In genomic region chr7:144284241-144285065, GRCm38 (mm10) we compare ENCODE assay signal across 8 mouse cellular contexts.
DNase-seq lines count a peak whose midpoint lies in the region; ATAC-seq and TF ChIP-seq lines count a peak whose summit lies in the region.

No protein-coding gene starts in this region.

- peak overlapping the region; percentile 56 for H3K4me2 ChIP-seq in kidney, postnatal 0 days (ENCODE audit: low read length)
- peak overlapping the region; percentile 58 for H3K4me2 ChIP-seq in heart, embryonic 16.5 days (ENCODE audit: low read depth, low read length)
- peak overlapping the region; percentile 90 for H3K4me2 ChIP-seq in neural tube, embryonic 12.5 days (replicated peaks)

- H3K27me3 ChIP-seq in kidney, postnatal 0 days (ENCODE audit: insufficient read depth, low read length) = no peaks in the 10 kb centered on the region
- H3K27me3 ChIP-seq in heart, embryonic 16.5 days (ENCODE audit: control insufficient read depth, insufficient read depth, low read length) = peaks cover 39% of the 10 kb centered on the region
- H3K27me3 ChIP-seq in neural tube, embryonic 12.5 days (replicated peaks) = 0 out of 2 replicates have a peak, but pooled peaks cover 3% of the 10 kb centered on the region

- H3K27ac ChIP-seq in kidney, postnatal 0 days = no peak overlapping the region
- no peak overlapping the region for H3K27ac ChIP-seq in heart, embryonic 16.5 days (ENCODE audit: low read length)
- peak overlapping the region; percentile 90 for H3K27ac ChIP-seq in neural tube, embryonic 12.5 days

- 3% methylated on average over 44 of the region's 45 CpGs for WGBS in kidney, postnatal 0 days
- 2% methylated on average over 42 of the region's 45 CpGs for WGBS in heart, embryonic 16.5 days
- under 1% methylated on average over 45 of the region's 45 CpGs for WGBS in neural tube, embryonic 12.5 days

- DNase-seq in kidney, postnatal 0 days (ENCODE audit: low spot score) = peak; percentile 38
- no peak for DNase-seq in kidney, postnatal 14 days
- peak; percentile 69 for DNase-seq in embryo, embryonic 9.5 days (ENCODE audit: extremely low spot score)
- peak; percentile 72 to 82 for DNase-seq in left cerebral cortex, postnatal 25 days (ENCODE audit: low spot score in 2 of 2)
- DNase-seq in thymus, adult 18-20 months = no peak
- DNase-seq in spleen, postnatal 10 days (ENCODE audit: low spot score in 2 of 2) = no peak

- H3K4me3 ChIP-seq in kidney, postnatal 0 days (replicated peaks; ENCODE audit: low read depth, low read length) = peak overlapping the region; percentile 22; the same call in 1 of the 2 replicates
- peak overlapping the region; percentile 34 for H3K4me3 ChIP-seq in heart, embryonic 16.5 days (ENCODE audit: low read length)
- H3K4me3 ChIP-seq in neural tube, embryonic 12.5 days = peak overlapping the region; percentile 54

- no peaks in the 10 kb centered on the region; the same call in 1 of the 2 replicates for H3K4me1 ChIP-seq in kidney, postnatal 0 days (replicated peaks; ENCODE audit: insufficient read depth, low read length)
- H3K4me1 ChIP-seq in heart, embryonic 16.5 days (ENCODE audit: control insufficient read depth, insufficient read depth, low read length) = no peaks in the 10 kb centered on the region
- H3K4me1 ChIP-seq in neural tube, embryonic 12.5 days = peaks cover 53% of the 10 kb centered on the region

- H3K9me3 ChIP-seq in kidney, postnatal 0 days (replicated peaks; ENCODE audit: low read length) = no peaks in the 10 kb centered on the region
- no peaks in the 10 kb centered on the region for H3K9me3 ChIP-seq in heart, embryonic 16.5 days (replicated peaks; ENCODE audit: control insufficient read depth, low read length)
- no peaks in the 10 kb centered on the region for H3K9me3 ChIP-seq in neural tube, embryonic 12.5 days

- intact Hi-C loops in left cerebral cortex, postnatal 25 days (cut with DNase I) = loop anchor here (1.0 to 5.0 kb wide), 4 partner anchors 16 to 47 kb away; no protein-coding TSS in a partner anchor

- 0 out of 2 replicates have a peak overlapping the region, but pooled peaks have one; percentile 23 for H3K9ac ChIP-seq in kidney, postnatal 0 days (ENCODE audit: low read depth, low read length)
- H3K9ac ChIP-seq in heart, embryonic 16.5 days (ENCODE audit: low read length) = no peak overlapping the region
- peak overlapping the region; percentile 77 for H3K9ac ChIP-seq in neural tube, embryonic 12.5 days

- no peaks in the 10 kb centered on the region for H3K36me3 ChIP-seq in kidney, postnatal 0 days (ENCODE audit: insufficient read depth, low read length)
- H3K36me3 ChIP-seq in heart, embryonic 16.5 days (ENCODE audit: control insufficient read depth, insufficient read depth) = no peaks in the 10 kb centered on the region
- no peaks in the 10 kb centered on the region for H3K36me3 ChIP-seq in neural tube, embryonic 12.5 days

- ATAC-seq in kidney, postnatal 0 days (replicated peaks; ENCODE audit: low FRiP score, low read depth) = peak; percentile 73; the same call in 1 of the 2 replicates
- no peak for ATAC-seq in heart, embryonic 16.5 days (replicated peaks; ENCODE audit: extremely low read depth, insufficient read depth, low FRiP score)
- peak; percentile 91 for ATAC-seq in neural tube, embryonic 12.5 days (ENCODE audit: low FRiP score, low read depth)

- TF ChIP-seq CTCF in kidney, postnatal 0 days (IDR thresholded peaks at IDR 0.05; ENCODE audit: low read depth) = no peak

Comparison
In these comparisons a context has a peak if more than half of its experiments do, and no peak if none do; other contexts are left out.
1. DNase-seq: peak in kidney, postnatal 0 days (single experiment), embryo, embryonic 9.5 days (single experiment) and left cerebral cortex, postnatal 25 days (2 of 2); none in kidney, postnatal 14 days (single experiment), thymus, adult 18-20 months (0 of 2) and spleen, postnatal 10 days (0 of 2).
2. Peak in every context shown above with its lines, with median percentiles within 50 percentile points of each other: H3K4me2 ChIP-seq and H3K4me3 ChIP-seq.